Mouse (Mus musculus): ENCODE measurements at regions not wholly inside any gene's neighbourhood (a gene's known extent, or its start where the extent isn't known, plus 50 kb on each side); places are given as distances from the start of the nearest gene placed in this dataset.

- no peak for TF ChIP-seq GATA1 (IDR thresholded peaks at IDR 0.05; ENCODE audit: borderline replicate concordance, low read length)
- TF ChIP-seq FLI1 (IDR thresholded peaks at IDR 0.05; ENCODE audit: low read length): no peak
Observed at GRCm38 (mm10) chr13:6897666-6898065, 249.1 kb upstream of the Pfkp start.
